Mouse (Mus musculus): ENCODE measurements around the gene Map3k11.

GRCm38 (mm10) chr19:5690343-5690735, 1.8 kb downstream of the Map3k11 start:
- TF ChIP-seq TAL1 (IDR thresholded peaks at IDR 0.05; ENCODE audit: low read length) (no peak), GATA1 (IDR thresholded peaks at IDR 0.05; ENCODE audit: low read length) (no peak)

Data from erythroblast, embryonic 14.5 days (primary cell).